Mouse (Mus musculus): Measurements from ENCODE around the gene Rap1a. TPM values are rescaled to one million over a fixed set of nuclear protein-coding genes. Genes with fewer than 3 reads are reported as not detected.

Rap1a gene
- polyA plus RNA-seq, 1 experiment from 2014 or later, result 98.9 TPM

DNA sequence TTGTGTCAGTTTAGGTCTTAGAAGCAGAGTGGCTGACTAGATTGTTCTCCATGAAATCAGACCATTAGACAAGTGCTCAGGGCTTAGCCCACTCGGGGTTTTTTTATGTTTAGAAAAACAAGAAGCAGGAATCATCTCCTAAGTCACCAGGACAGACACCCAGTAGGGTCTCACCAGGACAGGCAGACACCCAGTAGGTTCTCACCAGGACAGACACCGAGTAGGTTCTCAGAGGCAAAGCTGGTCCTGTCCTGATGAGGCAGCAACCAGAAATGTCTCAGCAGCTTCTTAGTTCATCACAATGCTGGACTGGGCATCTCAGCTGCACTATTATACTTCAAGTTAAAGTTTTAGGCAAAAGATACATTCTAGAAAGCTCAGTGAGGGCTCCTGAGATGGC, 23.6 kb upstream of the Rap1a start:
- H3K36me3 ChIP-seq (ENCODE audit: control insufficient read depth, insufficient read depth), result no peaks in the 10 kb centered on the region
- ATAC-seq (ENCODE audit: low read depth), result no peak
- no peaks in the 10 kb centered on the region for H3K9me3 ChIP-seq (replicated peaks; ENCODE audit: control insufficient read depth, low read length)
- no peak overlapping the region for H3K4me2 ChIP-seq (ENCODE audit: low read depth, low read length)
- no peak overlapping the region for H3K27ac ChIP-seq (ENCODE audit: low read length)
- no peaks in the 10 kb centered on the region for H3K27me3 ChIP-seq (ENCODE audit: control insufficient read depth, insufficient read depth, low read depth, low read length)
- H3K4me3 ChIP-seq (ENCODE audit: low read depth, low read length), result no peak overlapping the region
- H3K4me1 ChIP-seq (ENCODE audit: control insufficient read depth, low read depth, low read length), result peaks cover 4% of the 10 kb centered on the region; the same call in 1 of the 2 replicates
- H3K9ac ChIP-seq (ENCODE audit: low read depth, low read length), result no peak overlapping the region
- 42% methylated on average over 2 of the region's 2 CpGs for WGBS (ENCODE audit: insufficient replicate concordance)

GRCm38 (mm10) chr3:105824103-105824502, 23.0 kb upstream of the Rap1a start:
- Histone ChIP-seq H3K9me3 (replicated peaks; ENCODE audit: control insufficient read depth, low read length) (no peaks in the 10 kb centered on the region), H3K4me1 (ENCODE audit: control insufficient read depth, low read depth, low read length) (peaks cover 4% of the 10 kb centered on the region; the same call in 1 of the 2 replicates), H3K36me3 (ENCODE audit: control insufficient read depth, insufficient read depth) (no peaks in the 10 kb centered on the region), H3K9ac (ENCODE audit: low read depth, low read length) (no peak overlapping the region), H3K27me3 (ENCODE audit: control insufficient read depth, insufficient read depth, low read depth, low read length) (no peaks in the 10 kb centered on the region), H3K27ac (ENCODE audit: low read length) (no peak overlapping the region), H3K4me2 (ENCODE audit: low read depth, low read length) (no peak overlapping the region), H3K4me3 (ENCODE audit: low read depth, low read length) (no peak overlapping the region)
- 22% methylated on average over 5 of the region's 5 CpGs for WGBS (ENCODE audit: insufficient replicate concordance)
- ATAC-seq (ENCODE audit: low read depth), result no peak

- ATAC-seq (ENCODE audit: low read depth), result no peak
These were observed 22.5 kb upstream of the Rap1a start for GRCm38 (mm10) chr3:105823609-105824008.

GRCm38 (mm10) chr3:105821504-105821903, 20.4 kb upstream of the Rap1a start:
- H3K4me3 ChIP-seq (ENCODE audit: low read depth, low read length), result no peak overlapping the region
- H3K4me1 ChIP-seq (ENCODE audit: control insufficient read depth, low read depth, low read length), result peaks cover 4% of the 10 kb centered on the region; the same call in 1 of the 2 replicates
- no peak overlapping the region for H3K27ac ChIP-seq (ENCODE audit: low read length)
- H3K9me3 ChIP-seq (replicated peaks; ENCODE audit: control insufficient read depth, low read length), result no peaks in the 10 kb centered on the region
- H3K36me3 ChIP-seq (ENCODE audit: control insufficient read depth, insufficient read depth), result no peaks in the 10 kb centered on the region
- no peak overlapping the region for H3K4me2 ChIP-seq (ENCODE audit: low read depth, low read length)
- 78% methylated on average over 3 of the region's 3 CpGs for WGBS (ENCODE audit: insufficient replicate concordance)
- ATAC-seq (ENCODE audit: low read depth), result no peak
- H3K9ac ChIP-seq (ENCODE audit: low read depth, low read length), result no peak overlapping the region
- no peaks in the 10 kb centered on the region for H3K27me3 ChIP-seq (ENCODE audit: control insufficient read depth, insufficient read depth, low read depth, low read length)

More at GRCm38 (mm10) chr3:105823609-105824008, 22.5 kb upstream of the Rap1a start:
- H3K27ac ChIP-seq (ENCODE audit: low read length), result no peak overlapping the region
- H3K9me3 ChIP-seq (replicated peaks; ENCODE audit: control insufficient read depth, low read length), result no peaks in the 10 kb centered on the region
- H3K4me3 ChIP-seq (ENCODE audit: low read depth, low read length), result no peak overlapping the region
- no peak overlapping the region for H3K9ac ChIP-seq (ENCODE audit: low read depth, low read length)
- no peaks in the 10 kb centered on the region for H3K27me3 ChIP-seq (ENCODE audit: control insufficient read depth, insufficient read depth, low read depth, low read length)
- H3K4me1 ChIP-seq (ENCODE audit: control insufficient read depth, low read depth, low read length), result peaks cover 4% of the 10 kb centered on the region; the same call in 1 of the 2 replicates
- H3K4me2 ChIP-seq (ENCODE audit: low read depth, low read length), result no peak overlapping the region
- no peaks in the 10 kb centered on the region for H3K36me3 ChIP-seq (ENCODE audit: control insufficient read depth, insufficient read depth)

DNA sequence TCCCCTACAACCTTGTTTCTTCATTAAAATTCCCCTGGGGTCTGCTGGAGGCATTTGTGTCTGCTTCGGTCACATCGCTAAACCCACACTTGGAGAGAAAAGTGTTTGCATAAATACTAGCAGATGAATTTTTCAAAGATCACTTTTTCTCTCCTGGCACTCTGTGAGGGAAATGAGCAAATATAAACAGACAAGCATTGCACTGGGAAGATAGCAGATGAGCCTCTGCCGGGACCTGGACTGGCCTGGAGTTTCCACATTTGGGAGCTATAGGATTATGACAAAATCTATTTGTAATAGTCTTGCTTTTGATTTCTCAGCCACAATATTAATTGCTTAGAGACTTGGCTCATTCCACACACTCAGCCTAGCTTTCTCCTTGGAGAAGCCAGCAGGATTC, 19.1 kb upstream of the Rap1a start:
- H3K4me3 ChIP-seq (ENCODE audit: low read depth, low read length), result no peak overlapping the region
- WGBS (ENCODE audit: insufficient replicate concordance), result 79% methylated on average over 3 of the region's 3 CpGs
- no peak overlapping the region for H3K9ac ChIP-seq (ENCODE audit: low read depth, low read length)
- no peaks in the 10 kb centered on the region for H3K36me3 ChIP-seq (ENCODE audit: control insufficient read depth, insufficient read depth)
- no peak overlapping the region for H3K27ac ChIP-seq (ENCODE audit: low read length)
- no peak for ATAC-seq (ENCODE audit: low read depth)
- H3K4me1 ChIP-seq (ENCODE audit: control insufficient read depth, low read depth, low read length), result peaks cover 10% of the 10 kb centered on the region
- H3K4me2 ChIP-seq (ENCODE audit: low read depth, low read length), result no peak overlapping the region
- H3K9me3 ChIP-seq (replicated peaks; ENCODE audit: control insufficient read depth, low read length), result no peaks in the 10 kb centered on the region
- H3K27me3 ChIP-seq (ENCODE audit: control insufficient read depth, insufficient read depth, low read depth, low read length), result no peaks in the 10 kb centered on the region

GRCm38 (mm10) chr3:105818130-105819004, 17.2 kb upstream of the Rap1a start:
- no peaks in the 10 kb centered on the region for H3K9me3 ChIP-seq (replicated peaks; ENCODE audit: control insufficient read depth, low read length)
- no peak for ATAC-seq (ENCODE audit: low read depth)
- no peak overlapping the region for H3K4me2 ChIP-seq (ENCODE audit: low read depth, low read length)
- H3K4me3 ChIP-seq (ENCODE audit: low read depth, low read length), result no peak overlapping the region
- no peaks in the 10 kb centered on the region for H3K27me3 ChIP-seq (ENCODE audit: control insufficient read depth, insufficient read depth, low read depth, low read length)
- no peaks in the 10 kb centered on the region for H3K36me3 ChIP-seq (ENCODE audit: control insufficient read depth, insufficient read depth)
- no peak overlapping the region for H3K9ac ChIP-seq (ENCODE audit: low read depth, low read length)
- WGBS (ENCODE audit: insufficient replicate concordance), result 25% methylated on average over 6 of the region's 6 CpGs
- H3K27ac ChIP-seq (ENCODE audit: low read length), result no peak overlapping the region
- peaks cover 19% of the 10 kb centered on the region for H3K4me1 ChIP-seq (ENCODE audit: control insufficient read depth, low read depth, low read length)

DNA sequence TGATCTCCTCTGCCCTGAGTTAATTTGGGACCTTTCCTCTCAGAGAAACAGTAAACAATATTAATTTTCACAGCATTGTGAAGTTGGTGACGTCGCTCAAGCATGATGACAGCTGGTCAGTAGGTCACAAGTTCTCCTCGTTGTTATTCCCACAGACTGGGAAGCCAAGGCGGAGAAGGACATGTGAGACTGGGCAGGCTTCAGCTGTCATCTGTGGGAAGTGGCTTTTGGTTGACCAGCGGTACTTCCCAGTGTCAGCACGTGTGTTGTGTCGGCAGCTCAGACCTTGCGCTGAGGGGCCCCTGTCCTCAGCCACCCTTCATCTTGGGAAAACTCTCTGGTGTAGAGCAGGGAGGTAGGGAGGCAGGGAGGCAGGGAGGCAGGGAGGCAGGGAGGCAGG, 15.0 kb upstream of the Rap1a start:
- Histone ChIP-seq H3K9me3 (replicated peaks; ENCODE audit: control insufficient read depth, low read length) (no peaks in the 10 kb centered on the region), H3K36me3 (ENCODE audit: control insufficient read depth, insufficient read depth) (no peaks in the 10 kb centered on the region), H3K4me2 (ENCODE audit: low read depth, low read length) (no peak overlapping the region), H3K9ac (ENCODE audit: low read depth, low read length) (0 out of 2 replicates have a peak overlapping the region, but pooled peaks have one; percentile 6), H3K27ac (ENCODE audit: low read length) (no peak overlapping the region; the same call in 1 of the 2 replicates), H3K4me3 (ENCODE audit: low read depth, low read length) (no peak overlapping the region), H3K27me3 (ENCODE audit: control insufficient read depth, insufficient read depth, low read depth, low read length) (no peaks in the 10 kb centered on the region), H3K4me1 (ENCODE audit: control insufficient read depth, low read depth, low read length) (peaks cover 30% of the 10 kb centered on the region)
- no peak for ATAC-seq (ENCODE audit: low read depth)
- WGBS (ENCODE audit: insufficient replicate concordance), result 38% methylated on average over 8 of the region's 8 CpGs

GRCm38 (mm10) chr3:105815236-105815904, 14.2 kb upstream of the Rap1a start:
- Histone ChIP-seq H3K9ac (ENCODE audit: low read depth, low read length) (no peak overlapping the region), H3K9me3 (replicated peaks; ENCODE audit: control insufficient read depth, low read length) (no peaks in the 10 kb centered on the region), H3K27ac (ENCODE audit: low read length) (peak overlapping the region; percentile 22), H3K27me3 (ENCODE audit: control insufficient read depth, insufficient read depth, low read depth, low read length) (no peaks in the 10 kb centered on the region), H3K36me3 (ENCODE audit: control insufficient read depth, insufficient read depth) (no peaks in the 10 kb centered on the region), H3K4me3 (ENCODE audit: low read depth, low read length) (no peak overlapping the region), H3K4me1 (ENCODE audit: control insufficient read depth, low read depth, low read length) (peaks cover 32% of the 10 kb centered on the region), H3K4me2 (ENCODE audit: low read depth, low read length) (peak overlapping the region; percentile 27)
- ATAC-seq (ENCODE audit: low read depth), result peak; percentile 97
- 33% methylated on average over 10 of the region's 10 CpGs for WGBS (ENCODE audit: insufficient replicate concordance)

- no peak for ATAC-seq (ENCODE audit: low read depth)
- Histone ChIP-seq H3K27me3 (ENCODE audit: control insufficient read depth, insufficient read depth, low read depth, low read length) (no peaks in the 10 kb centered on the region), H3K4me2 (ENCODE audit: low read depth, low read length) (no peak overlapping the region), H3K4me3 (ENCODE audit: low read depth, low read length) (no peak overlapping the region), H3K9ac (ENCODE audit: low read depth, low read length) (no peak overlapping the region), H3K4me1 (ENCODE audit: control insufficient read depth, low read depth, low read length) (peaks cover 55% of the 10 kb centered on the region), H3K9me3 (replicated peaks; ENCODE audit: control insufficient read depth, low read length) (no peaks in the 10 kb centered on the region), H3K27ac (ENCODE audit: low read length) (peak overlapping the region; percentile 60; the same call in 1 of the 2 replicates), H3K36me3 (ENCODE audit: control insufficient read depth, insufficient read depth) (no peaks in the 10 kb centered on the region)
- WGBS (ENCODE audit: insufficient replicate concordance), result 70% methylated on average over 2 of the region's 2 CpGs
These were observed 10.0 kb upstream of the Rap1a start for GRCm38 (mm10) chr3:105811146-105811545.

All from liver, embryonic 16.5 days (tissue).